Mouse (Mus musculus) C2C12 (cell line): ENCODE results near the gene Dnah17.

ENCODE experiments used
- CEBPB ChIP-seq: IDR thresholded peaks from one replicate; pipeline ENCODE4 v1.6.1; 2011; ENCODE audit warnings: low read depth, mild to moderate bottlenecking, control low read depth, moderate library complexity
- CTCF ChIP-seq: IDR thresholded peaks from one replicate; pipeline ENCODE4 v1.5.1; 2011; ENCODE audit not compliant: control insufficient read depth, insufficient read depth, insufficient read length

DNA sequence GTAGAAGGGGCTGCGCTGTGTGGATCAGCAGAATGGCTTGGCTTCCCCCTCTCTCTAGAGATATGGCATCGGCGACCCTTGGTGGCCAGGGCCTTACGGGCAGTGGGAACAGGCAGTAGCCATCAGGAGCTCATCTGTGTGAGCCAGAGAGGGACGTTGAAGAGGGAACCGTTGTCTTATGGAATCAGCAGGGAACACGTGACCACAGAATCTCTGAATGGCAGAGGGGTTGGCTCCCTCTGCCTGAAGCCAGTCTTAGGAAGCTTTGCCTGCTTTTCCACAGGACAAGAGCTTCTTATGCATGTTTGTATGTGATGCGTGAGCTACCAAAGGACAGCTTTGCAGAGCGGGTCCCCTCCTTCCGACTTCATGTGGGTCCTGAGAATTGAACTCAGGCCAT lies 71.6 kb downstream of the Dnah17 start:
- TF ChIP-seq CTCF (no peak), CEBPB (no peak)
